Mouse (Mus musculus): Measurements from ENCODE around the gene Pmm1. TPM values are rescaled to one million over a fixed set of nuclear protein-coding genes. Genes with fewer than 3 reads are reported as not detected.

Pmm1 gene
- total RNA-seq, 2 experiments from 2014 or later: 26.6 to 27.0 TPM

DNA sequence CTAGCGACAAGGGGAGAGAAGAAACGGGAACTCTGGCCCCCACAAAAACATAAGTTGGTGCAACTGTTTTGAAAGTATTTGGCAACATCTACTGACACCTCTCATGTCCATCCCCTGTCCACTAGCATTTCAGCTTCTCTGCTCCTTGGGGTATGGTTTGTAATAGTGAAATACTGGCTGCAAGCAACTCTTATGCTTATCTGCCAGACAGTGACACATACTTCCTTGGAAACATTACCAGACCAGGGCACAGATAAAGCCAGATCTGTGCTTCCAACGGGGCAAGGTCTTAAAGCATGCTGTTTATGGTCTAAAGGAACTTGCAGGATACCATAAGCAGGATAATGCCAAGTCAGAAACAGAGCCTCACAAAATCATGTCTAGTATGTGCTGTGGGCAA, 1.8 kb downstream of the Pmm1 start:
- no peak for DNase-seq (ENCODE audit: low spot score)
- intact Hi-C loops (cut with DNase I): loop anchor here (2.0 kb wide), 1 partner anchor 82 kb away; no protein-coding TSS in a partner anchor

DNA sequence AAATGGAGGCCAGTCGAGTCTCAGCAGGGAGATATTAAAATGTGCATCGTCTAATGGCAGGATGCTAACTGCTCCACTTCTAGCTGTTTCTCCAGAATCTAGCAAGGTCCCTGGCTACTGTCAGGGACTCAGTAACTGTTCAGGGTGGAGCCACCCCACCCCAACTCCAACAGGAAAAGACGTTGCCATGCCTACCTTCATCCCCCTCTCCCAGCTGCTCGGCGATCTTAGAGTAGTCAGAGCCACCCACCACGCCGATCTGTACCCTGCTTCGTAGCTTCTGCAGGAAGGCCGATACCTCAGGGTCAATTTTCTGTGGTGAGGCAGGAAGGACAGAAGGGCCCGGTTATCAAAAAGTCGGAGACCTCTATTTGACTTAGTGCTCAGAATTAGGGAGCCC, 3.1 kb downstream of the Pmm1 start:
- DNase-seq (ENCODE audit: low spot score): no peak
- intact Hi-C loops (cut with DNase I): no loop called here

DNA sequence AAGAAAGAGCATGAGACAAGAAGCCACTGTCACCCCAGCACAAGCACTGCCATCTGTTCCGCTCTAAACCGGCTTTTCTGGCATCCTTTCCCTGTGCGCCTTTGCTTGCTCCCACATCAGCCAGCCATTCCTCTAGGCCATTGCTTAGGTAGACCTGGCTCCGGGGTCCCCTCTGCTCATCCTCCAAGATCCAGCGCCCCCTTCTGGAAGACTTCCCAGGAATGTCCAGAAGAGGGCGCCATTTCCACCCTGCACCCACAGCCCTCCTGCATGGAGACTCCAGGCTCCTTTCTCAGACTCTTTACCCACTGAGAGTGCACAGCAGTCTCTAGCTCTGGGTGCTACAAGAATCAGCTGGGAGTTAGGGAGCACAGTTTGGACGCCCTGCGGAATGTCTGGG, 4.3 kb downstream of the Pmm1 start:
- no peak for DNase-seq (ENCODE audit: low spot score)
- intact Hi-C loops (cut with DNase I): no loop called here

DNA sequence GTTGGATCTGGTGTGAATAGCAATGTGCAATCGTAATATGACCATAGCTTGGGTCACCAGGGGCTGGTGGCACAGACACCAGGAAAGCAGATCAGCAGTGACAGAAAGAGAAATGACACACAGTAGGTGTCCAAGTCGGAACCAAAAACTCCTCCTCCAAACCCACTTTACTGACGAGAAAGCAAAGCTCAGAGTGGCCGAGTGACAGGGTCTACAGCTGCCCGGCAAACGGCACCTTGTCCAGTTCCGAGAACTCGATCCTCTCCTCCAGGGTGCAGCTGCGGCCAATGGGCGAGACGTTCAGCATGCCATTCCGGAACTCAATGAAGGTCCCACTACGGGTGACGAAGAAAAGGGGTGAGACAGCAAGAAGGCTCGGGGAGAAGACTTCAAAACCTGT, 5.3 kb downstream of the Pmm1 start:
- DNase-seq (ENCODE audit: low spot score): no peak
- intact Hi-C loops (cut with DNase I): no loop called here

DNA sequence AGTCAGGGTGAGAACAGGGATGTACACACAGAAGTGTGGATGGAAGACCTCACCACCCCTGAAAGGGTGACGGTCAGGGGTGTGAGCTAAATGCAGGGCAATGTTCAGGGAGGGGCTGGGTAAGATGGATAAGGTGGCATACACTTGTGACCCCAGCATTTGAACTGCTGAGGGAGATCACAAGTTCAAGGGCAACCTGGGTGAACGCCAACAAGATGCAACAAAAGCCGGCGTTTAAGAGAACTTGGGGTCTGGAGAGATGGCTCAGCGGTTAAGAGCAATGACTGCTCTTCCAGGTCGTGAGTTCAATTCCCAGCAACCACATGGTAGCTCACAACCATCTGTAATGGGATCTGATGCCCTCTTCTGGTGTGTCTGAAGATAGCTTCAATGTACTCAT, 6.0 kb downstream of the Pmm1 start:
- intact Hi-C loops (cut with DNase I): no loop called here
- DNase-seq (ENCODE audit: low spot score): no peak

DNA sequence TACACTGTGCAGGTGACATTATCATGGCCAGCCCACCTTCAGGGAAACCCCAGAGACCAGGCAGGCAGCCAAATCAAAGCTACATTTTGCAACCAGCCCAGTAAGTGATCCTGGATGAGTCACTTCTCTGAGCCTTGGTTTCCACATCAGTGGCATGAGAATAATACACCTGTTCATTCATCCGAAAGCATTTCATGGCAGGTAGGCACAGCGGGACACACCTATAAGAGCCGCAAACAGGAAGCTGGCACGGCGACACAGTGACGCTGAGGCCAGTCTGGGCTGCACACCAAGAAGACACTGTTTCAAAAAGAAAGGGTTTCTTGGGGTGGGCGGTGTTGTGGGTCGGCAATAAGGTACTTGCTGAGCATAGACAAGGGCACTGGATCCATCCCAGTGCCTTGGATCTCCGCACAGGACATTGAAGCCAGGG, 6.6 kb downstream of the Pmm1 start:
- no peak for DNase-seq (ENCODE audit: low spot score)

DNA sequence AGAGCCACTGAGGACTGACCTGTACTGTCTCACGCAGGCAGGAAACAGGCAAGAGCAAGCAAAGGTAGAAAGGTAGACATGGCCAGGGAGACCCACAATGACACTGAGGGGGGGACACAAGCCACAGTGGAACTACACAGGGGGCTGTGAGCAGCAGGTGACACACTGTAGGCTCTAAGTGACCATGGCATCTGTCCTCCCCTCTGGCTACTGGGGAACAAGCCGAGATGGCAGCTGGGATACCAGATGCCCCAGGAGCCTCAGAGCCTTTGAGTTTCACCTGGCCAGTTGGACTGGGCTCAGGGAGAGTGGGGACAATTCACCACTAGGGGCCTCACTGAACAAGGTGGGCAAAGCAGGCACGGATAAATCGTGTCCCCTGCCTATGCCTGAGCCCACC, 8.4 kb downstream of the Pmm1 start:
- no peak for DNase-seq (ENCODE audit: low spot score)
- intact Hi-C loops (cut with DNase I): no loop called here

More for the DNA sequence above, 6.6 kb downstream of the Pmm1 start:
- intact Hi-C loops (cut with DNase I): no loop called here

DNA sequence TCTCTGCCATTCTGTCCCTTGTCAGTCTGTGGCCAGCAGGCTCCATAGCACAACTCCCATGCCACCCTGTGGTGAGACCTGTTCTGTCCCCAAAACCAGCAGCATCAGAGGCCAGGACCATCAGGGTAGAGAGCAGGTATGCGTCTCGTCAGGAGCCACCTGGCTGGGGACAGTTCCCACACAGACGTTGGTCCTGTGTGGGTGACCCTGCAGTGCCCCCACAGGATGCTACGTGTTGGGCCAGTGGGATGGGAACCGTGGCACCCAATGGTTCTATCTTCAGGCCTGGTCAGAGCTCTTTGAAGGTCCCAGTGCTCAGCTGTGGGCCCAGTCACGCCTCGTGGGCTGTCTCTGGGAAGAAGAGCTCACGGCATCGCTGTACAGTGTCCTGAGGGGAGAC, 9.6 kb downstream of the Pmm1 start:
- no peak for DNase-seq (ENCODE audit: low spot score)
- intact Hi-C loops (cut with DNase I): no loop called here

DNA sequence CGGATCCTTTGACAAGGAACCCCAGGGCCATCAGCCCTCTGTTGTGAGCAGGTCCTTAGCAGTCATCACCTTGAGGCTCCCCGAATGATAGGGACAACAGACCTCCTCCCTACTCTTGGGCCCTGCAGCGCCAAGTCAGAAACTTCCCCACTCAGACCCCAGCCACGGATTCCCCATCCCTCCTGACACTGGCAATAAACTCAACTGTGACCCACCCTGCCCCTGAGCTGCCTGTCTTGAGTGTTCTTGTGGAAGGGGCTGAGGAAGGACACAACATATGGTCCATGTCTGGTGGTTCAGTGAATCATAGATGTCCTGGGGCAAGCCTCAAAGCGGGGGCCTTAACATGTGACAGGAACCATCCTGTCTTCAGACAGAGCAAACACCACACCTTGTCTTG, 10.0 kb downstream of the Pmm1 start:
- intact Hi-C loops (cut with DNase I): no loop called here
- no peak for DNase-seq (ENCODE audit: low spot score)

DNA sequence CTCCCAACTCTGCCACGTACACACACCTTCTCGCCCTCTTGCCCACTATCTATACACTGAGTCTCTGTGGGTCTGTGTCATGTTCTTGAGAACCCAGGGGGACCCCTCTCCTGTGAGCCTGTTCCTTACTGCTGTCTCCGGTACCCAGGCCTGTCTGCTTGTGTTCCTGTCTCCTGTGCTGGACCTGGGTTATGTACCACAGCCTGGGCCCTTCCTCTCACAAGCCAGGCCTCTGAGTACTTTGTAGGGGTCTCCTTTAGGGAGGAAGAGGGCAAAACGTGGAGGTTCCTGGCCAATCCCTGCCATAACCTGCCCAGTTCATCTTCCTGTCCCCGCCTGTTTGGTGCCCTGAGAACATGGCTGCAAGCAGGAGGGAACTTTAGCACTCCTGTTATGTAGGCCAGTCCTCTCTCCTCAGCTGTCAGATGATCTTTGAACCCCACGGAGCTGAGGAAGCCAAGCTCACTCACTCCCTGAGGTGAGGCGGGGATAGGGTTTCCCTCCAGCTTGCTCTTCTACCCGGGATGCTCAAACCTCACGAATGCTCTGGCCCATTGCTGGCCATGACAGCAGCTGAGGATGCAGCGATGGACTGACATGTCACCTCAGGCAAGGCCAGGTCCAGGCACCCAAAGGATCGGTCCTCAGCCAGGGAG, 11.1 kb downstream of the Pmm1 start:
- no peak for DNase-seq (ENCODE audit: low spot score)
- intact Hi-C loops (cut with DNase I): no loop called here

DNA sequence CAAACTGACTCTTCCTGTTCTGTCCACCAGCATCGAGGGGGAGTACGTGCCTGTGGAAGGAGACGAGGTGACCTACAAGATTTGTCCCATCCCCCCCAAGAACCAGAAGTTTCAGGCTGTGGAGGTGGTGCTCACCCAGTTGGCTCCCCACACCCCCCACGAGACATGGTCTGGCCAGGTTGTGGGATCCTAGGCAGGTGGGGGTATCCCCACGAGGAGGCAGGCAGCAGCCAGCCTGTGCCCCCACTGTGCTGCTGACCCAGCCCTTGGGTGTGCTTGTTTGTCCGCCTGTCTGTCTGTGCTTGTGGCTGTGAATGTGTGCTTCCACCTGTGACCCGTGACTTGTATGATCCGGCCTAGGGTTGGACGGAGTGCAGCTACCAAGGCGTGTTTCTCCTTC, 11.7 kb downstream of the Pmm1 start:
- intact Hi-C loops (cut with DNase I): no loop called here
- DNase-seq (ENCODE audit: low spot score): no peak

DNA sequence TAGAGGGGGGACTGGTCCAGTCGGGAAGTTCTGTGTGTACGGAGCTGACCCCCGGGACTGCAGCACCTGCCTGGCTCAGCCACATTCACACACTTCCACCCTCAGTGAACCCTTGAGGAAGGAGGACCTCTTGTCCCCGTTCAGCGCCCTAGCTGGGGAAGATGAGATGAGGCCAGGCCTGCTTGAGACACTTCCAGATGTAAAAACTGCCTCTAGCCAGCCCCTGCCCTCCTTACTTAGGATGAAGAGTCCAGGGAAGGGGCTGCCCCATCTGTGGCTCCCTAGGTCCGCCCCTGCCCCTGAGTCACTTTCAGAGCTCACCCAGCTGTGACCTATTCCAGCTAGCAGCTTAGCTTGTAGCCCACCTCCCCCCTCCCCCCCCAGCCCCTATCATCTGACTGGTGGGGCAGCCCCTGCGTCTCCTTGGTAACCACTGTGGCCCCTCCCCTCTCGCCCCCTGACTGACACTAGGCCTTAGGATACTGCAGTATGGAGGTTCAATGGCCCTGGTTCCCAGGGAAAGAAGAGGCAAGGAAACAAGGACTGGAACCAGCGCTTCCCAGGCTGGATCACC, 17.5 kb downstream of the Pmm1 start:
- intact Hi-C loops (cut with DNase I): no loop called here
- no peak for DNase-seq (ENCODE audit: low spot score)

DNA sequence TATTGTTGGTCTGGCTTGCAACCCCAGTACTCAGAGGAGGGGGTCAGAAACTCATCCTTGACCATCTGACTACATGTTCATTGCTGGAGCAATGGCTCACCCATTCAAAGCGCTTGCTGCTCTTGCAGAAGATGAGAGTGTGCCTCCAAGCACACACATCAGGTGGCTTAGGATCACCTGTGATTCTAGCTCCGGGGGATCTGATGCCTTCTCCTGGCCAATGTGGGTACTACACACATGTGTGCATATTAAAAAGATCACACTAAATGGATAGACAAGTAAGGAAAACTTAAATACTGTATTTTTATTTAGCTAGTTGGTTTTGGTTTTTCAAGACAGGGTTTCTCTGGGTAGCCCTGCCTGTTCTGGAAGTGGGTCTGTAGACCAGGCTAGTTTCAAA, 19.7 kb downstream of the Pmm1 start:
- DNase-seq (ENCODE audit: low spot score): no peak
- intact Hi-C loops (cut with DNase I): no loop called here

DNA sequence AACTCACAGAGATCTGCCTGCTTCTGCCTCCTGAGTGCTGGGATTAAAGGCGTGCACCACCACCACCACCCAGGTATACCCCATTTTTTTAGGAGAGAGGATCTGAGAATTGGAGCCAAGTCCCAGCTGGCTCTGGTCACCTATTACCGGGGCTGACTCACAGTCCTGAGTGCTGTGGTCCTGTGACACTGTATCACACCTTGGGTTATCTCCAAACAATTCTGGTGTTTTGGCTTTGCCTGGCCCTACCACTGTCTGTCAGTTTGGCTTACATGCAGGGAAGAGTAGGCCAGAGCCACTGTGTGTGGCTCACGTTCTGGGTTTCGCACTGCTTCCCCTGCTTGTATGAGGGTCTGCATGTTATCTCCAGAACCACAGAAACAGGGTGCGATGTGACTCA, 20.5 kb downstream of the Pmm1 start:
- DNase-seq (ENCODE audit: low spot score): no peak
- intact Hi-C loops (cut with DNase I): no loop called here

DNA sequence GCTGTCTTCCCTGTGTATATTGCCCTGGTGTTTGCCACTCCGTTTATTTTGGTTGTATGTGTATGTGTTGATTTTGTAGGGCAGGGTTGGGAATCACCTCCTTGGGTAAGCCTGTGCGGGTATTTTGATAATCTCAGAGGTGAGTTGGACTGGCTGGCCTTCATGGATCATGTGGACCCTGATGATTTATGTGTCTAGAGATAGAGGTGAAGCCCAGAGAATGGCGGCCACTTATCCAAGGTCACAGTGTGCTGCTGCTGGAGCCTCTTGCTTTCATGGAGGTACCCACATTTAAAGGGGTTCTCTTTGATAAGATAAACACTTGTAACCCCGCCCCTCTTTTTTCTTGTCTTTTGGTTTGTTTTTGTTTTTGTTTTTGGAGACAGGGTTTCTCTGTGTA, 21.0 kb downstream of the Pmm1 start:
- no peak for DNase-seq (ENCODE audit: low spot score)
- intact Hi-C loops (cut with DNase I): loop anchor here (2.0 kb wide), 1 partner anchor 49 kb away; no protein-coding TSS in a partner anchor

DNA sequence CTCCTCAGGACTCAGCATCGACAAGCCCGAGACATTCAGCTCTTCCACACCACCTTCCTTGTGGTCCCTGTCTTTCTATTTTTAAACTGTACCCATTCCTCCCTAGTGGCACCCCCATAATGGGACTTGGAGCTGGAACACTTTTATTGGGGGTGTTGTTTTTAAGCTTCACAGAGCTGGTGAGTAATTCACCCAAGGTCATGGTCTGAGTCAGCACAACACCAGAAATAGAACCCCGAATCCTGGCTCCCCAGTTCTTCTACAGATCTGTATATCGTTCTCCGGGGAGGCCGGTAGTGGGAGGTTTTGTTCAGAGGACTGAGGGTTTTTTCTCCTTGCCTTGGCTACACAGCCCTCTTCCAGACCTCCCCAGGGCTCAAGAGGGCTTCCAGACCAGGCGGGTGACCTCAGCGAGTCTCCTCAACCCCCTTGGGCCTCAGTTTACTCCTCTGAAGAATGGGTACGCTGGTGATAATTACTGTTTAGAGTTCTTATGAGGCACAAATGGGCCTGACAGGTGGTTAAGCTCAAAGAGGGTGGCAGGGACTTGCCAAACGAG, 21.5 kb downstream of the Pmm1 start:
- intact Hi-C loops (cut with DNase I): loop anchor here (2.0 kb wide), 1 partner anchor 50 kb away; no protein-coding TSS in a partner anchor

DNA sequence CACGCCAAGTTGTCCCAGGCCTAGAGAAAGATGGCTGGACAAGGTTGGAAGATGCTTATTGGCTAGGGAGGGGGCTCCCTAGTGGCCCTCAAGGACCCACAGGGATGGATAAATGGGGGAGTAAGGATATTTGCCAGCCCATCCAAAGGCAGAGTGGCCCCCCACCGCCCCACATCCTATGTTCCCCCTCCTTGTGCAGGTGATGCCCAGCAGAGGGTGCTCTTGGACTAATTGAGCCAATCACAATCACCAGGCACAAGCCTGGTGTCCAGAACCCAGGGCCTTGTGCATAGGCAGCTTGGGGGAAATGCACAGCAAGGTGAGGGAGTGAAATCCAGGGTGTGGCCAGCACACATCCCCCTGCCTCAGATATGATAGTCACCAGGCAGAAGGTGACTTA, 22.5 kb downstream of the Pmm1 start:
- intact Hi-C loops (cut with DNase I): loop anchor here (2.0 kb wide), 1 partner anchor 51 kb away; no protein-coding TSS in a partner anchor
- no peak for DNase-seq (ENCODE audit: low spot score)

More for the DNA sequence above, 21.5 kb downstream of the Pmm1 start:
- DNase-seq (ENCODE audit: low spot score): no peak

DNA sequence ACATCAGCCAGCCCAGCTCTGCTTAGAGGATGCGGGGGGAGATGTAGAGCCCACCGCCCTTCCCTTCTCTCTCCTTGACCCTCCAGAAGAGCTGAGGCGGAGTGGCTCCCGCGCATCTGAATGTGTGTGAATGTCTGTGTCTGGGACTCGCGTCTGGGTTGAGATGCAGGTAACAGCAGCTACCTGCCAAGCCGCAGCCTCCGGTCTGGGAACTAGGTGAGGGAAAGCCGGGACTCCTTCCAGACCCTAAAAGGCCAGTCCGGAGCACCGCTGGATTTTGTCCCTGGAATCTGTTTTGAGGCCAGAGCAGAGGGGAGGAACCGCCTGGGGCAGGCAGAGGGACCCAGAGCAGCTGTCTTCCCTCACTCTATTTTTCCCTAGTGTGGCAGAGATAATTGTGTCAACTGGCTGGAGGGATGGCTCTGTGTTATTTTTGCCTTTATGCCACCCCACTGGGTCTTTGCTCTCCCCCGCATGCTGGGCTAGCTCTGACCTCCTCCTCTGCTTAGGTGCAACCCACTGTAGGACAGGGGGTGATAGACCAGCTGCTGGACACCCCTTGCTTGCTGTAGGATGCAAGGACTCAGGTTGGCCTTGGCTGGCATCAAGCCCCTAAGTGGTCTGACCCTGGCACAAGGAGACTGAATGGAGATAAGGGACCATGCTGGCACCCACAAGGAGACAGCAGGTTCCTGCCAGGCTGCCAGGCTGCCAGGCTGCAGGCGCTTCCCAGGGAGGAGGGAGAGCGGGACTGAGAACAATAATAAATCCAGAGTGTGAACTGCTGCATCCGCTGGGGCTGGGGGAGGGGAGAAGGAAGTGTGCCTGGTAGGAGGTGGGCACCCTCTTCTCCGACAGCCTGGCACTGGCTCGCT, 23.4 kb downstream of the Pmm1 start:
- intact Hi-C loops (cut with DNase I): no loop called here
- peak; percentile 33 for DNase-seq (ENCODE audit: low spot score)

DNA sequence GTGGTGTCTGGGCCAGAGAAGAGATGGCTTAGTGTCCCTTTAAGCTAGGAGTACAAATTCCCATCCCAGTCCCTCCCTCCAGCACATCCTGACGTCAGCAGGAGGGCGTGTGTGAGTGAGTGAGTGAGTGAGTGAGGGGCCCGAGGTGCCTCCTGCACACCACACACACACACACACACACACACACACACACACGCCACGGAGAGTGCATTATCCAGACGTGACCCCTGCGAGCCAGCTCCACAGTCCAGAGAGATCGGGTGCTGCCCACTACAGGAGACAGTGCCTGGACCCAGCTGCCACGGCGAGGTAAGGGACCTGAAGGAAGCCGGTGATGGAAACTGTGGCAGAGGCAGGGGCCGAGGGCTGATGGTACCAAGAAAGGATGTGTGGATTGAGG, 24.1 kb downstream of the Pmm1 start, which contains the start of gene Csdc2:
Csdc2 (plus strand) TSS at position 81 of the 400 bp plus-strand sequence.
- intact Hi-C loops (cut with DNase I): no loop called here
- peak; percentile 42 for DNase-seq (ENCODE audit: low spot score)

DNA sequence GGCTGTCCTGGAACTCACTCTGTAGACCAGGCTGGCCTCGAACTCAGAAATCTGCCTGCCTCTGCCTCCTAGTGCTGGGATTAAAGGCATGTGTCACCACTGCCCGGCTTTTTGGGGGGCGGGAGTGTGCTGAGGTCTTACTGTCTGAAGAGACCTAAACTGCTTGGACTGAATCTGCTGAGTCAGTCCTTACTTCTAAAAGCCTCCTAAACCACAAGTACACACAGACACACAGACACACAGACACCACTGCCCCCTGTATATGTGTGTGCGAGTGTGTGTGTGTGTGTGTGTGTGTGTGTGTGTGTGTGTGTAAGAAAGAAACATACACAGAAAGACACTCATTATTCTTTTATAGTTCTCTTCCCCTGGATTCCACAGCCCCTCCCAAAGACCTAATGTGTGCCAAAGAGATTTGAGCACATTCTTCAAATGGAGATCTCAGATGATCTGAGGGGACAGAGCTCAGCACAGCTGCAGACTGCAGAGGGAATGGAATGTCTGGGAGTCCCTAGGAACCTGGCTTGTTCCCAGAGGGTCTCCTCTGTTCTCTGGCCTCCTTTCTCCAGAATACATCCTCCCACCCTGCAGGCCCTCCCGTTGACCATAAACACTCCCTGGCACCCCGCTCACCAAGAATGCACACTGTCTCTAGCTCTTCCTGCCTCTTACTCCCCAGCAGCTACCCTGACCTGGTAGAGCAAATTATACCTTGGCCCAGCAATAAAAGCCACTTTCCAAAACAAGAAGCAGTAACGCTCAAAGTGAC, 24.7 kb downstream of the Pmm1 start:
- intact Hi-C loops (cut with DNase I): no loop called here
- no peak for DNase-seq (ENCODE audit: low spot score)

Measured in heart, postnatal 25 days (tissue).